In genomic region chr15:81860471-81861135, GRCm38 (mm10) we compare ENCODE assay signal across 7 mouse cellular contexts. TPM values are rescaled to one million over a fixed set of nuclear protein-coding genes. Genes with fewer than 3 reads are reported as not detected.
DNase-seq lines count a peak whose midpoint lies in the region; ATAC-seq and TF ChIP-seq lines count a peak whose summit lies in the region.

No protein-coding gene starts in this region.

- peak overlapping the region; percentile 89 for H3K4me2 ChIP-seq in heart, embryonic 16.5 days (ENCODE audit: low read depth, low read length)
- peak overlapping the region; percentile 89 for H3K4me2 ChIP-seq in liver, postnatal 0 days (ENCODE audit: low read depth, low read length)

- H3K9me3 ChIP-seq in heart, embryonic 16.5 days (replicated peaks; ENCODE audit: control insufficient read depth, low read length): no peaks in the 10 kb centered on the region
- no peaks in the 10 kb centered on the region for H3K9me3 ChIP-seq in liver, postnatal 0 days (ENCODE audit: low read length)

- no peaks in the 10 kb centered on the region for H3K27me3 ChIP-seq in heart, embryonic 16.5 days (ENCODE audit: control insufficient read depth, insufficient read depth, low read length)
- H3K27me3 ChIP-seq in liver, postnatal 0 days (ENCODE audit: insufficient read depth, low read length): no peaks in the 10 kb centered on the region
- no peaks in the 10 kb centered on the region for H3K27me3 ChIP-seq in small intestine, adult 2 months (ENCODE audit: control insufficient read depth, insufficient read depth, low read length)

- intact Hi-C loops in left cerebral cortex, postnatal 4 days (cut with DNase I): no loop called here

- peak overlapping the region; percentile 50 for H3K9ac ChIP-seq in heart, embryonic 16.5 days (ENCODE audit: low read length)
- no peak overlapping the region for H3K9ac ChIP-seq in liver, postnatal 0 days (replicated peaks)

- peak overlapping the region; percentile 61 for H3K27ac ChIP-seq in cortical plate, adult 2 months (ENCODE audit: insufficient read depth, low read length)
- H3K27ac ChIP-seq in heart, embryonic 16.5 days (ENCODE audit: low read length): peak overlapping the region; percentile 76
- H3K27ac ChIP-seq in liver, postnatal 0 days (ENCODE audit: low read depth): peak overlapping the region; percentile 97
- peak overlapping the region; percentile 67 for H3K27ac ChIP-seq in small intestine, adult 2 months (ENCODE audit: insufficient read depth, low read depth, low read length)

- no peak overlapping the region; the same call in 1 of the 2 replicates for H3K4me3 ChIP-seq in cortical plate, adult 2 months (ENCODE audit: insufficient read depth, low read length)
- H3K4me3 ChIP-seq in heart, embryonic 16.5 days (ENCODE audit: low read length): no peak overlapping the region; the same call in 1 of the 2 replicates
- H3K4me3 ChIP-seq in liver, postnatal 0 days (ENCODE audit: low read depth, low read length): peak overlapping the region; percentile 97
- H3K4me3 ChIP-seq in small intestine, adult 2 months (ENCODE audit: low read depth, low read length): no peak overlapping the region

- peak; percentile 28 for DNase-seq in left cerebral cortex, postnatal 4 days
- DNase-seq in left cerebral cortex, adult 18-20 months (ENCODE audit: low spot score in 2 of 2): no peak
- DNase-seq in liver, postnatal 0 days: no peak
- no peak for DNase-seq in c-Kit-positive CD71-positive TER-119-positive erythroid progenitor cells, embryonic 14.5 days (ENCODE audit: low spot score)

- TF ChIP-seq EP300 in liver, postnatal 0 days (IDR thresholded peaks at IDR 0.05; ENCODE audit: low read depth): no peak

- no peaks in the 10 kb centered on the region for H3K4me1 ChIP-seq in cortical plate, adult 2 months (ENCODE audit: control insufficient read depth, insufficient read depth, low read length)
- H3K4me1 ChIP-seq in heart, embryonic 16.5 days (ENCODE audit: control insufficient read depth, insufficient read depth, low read length): peaks cover 7% of the 10 kb centered on the region
- H3K4me1 ChIP-seq in liver, postnatal 0 days (ENCODE audit: insufficient read depth): peaks cover 16% of the 10 kb centered on the region
- H3K4me1 ChIP-seq in small intestine, adult 2 months (ENCODE audit: control insufficient read depth, insufficient read depth, insufficient read length, low read length): peaks cover 5% of the 10 kb centered on the region; the same call in 1 of the 2 replicates

- no peak for TF ChIP-seq POLR2A in cortical plate, adult 2 months (IDR thresholded peaks at IDR 0.05; ENCODE audit: extremely low read depth, insufficient read depth, low read length)
- TF ChIP-seq POLR2A in small intestine, adult 2 months (IDR thresholded peaks at IDR 0.05; ENCODE audit: low read depth, low read length): no peak

- TF ChIP-seq CTCF in cortical plate, adult 2 months (IDR thresholded peaks at IDR 0.05; ENCODE audit: extremely low read depth, insufficient read depth, low read length): no peak
- no peak for TF ChIP-seq CTCF in liver, postnatal 0 days (IDR thresholded peaks at IDR 0.05; ENCODE audit: low read depth)
- no peak for TF ChIP-seq CTCF in small intestine, adult 2 months (IDR thresholded peaks at IDR 0.05; ENCODE audit: extremely low read depth, insufficient read length, insufficient replicate concordance, low read depth, low read length)

- 40% methylated on average over 8 of the region's 8 CpGs for WGBS in heart, embryonic 16.5 days
- WGBS in liver, postnatal 0 days (ENCODE audit: insufficient replicate concordance): 27% methylated on average over 8 of the region's 8 CpGs
- WGBS in small intestine, adult 2 months: 11% methylated on average over 8 of the region's 8 CpGs

- peaks cover 9% of the 10 kb centered on the region; the same call in 1 of the 2 replicates for H3K36me3 ChIP-seq in heart, embryonic 16.5 days (ENCODE audit: control insufficient read depth, insufficient read depth)
- peaks cover 14% of the 10 kb centered on the region for H3K36me3 ChIP-seq in liver, postnatal 0 days (replicated peaks; ENCODE audit: insufficient read depth, low read length)
- peaks cover 13% of the 10 kb centered on the region for H3K36me3 ChIP-seq in small intestine, adult 2 months (ENCODE audit: control insufficient read depth, insufficient read depth, low read length)

- ATAC-seq in heart, embryonic 16.5 days (replicated peaks; ENCODE audit: extremely low read depth, insufficient read depth, low FRiP score): no peak
- no peak for ATAC-seq in liver, postnatal 0 days

RNA-seq across cellular contexts. Expression of gene Tob2, which starts 2.0 kb away (rescaled TPM):
- total RNA-seq in left cerebral cortex, postnatal 4 days (2021): 10 to 100 TPM; 20.3 to 22.6 TPM
- 10 to 100 TPM; 33.6 to 36.7 TPM for total RNA-seq in left cerebral cortex, adult 18-20 months (2021)
- 19.9 and 21.0 TPM in 2 replicates for polyA plus RNA-seq in cortical plate, adult 2 months (2012; rRNA removed)
- 17.5 and 17.8 TPM in 2 replicates for polyA plus RNA-seq in heart, embryonic 16.5 days (2015; fragmentation: Nextera tagmentation; extraction: Ambion mirVana)
- polyA plus RNA-seq in liver, postnatal 0 days (2015; fragmentation: Nextera tagmentation; extraction: Ambion mirVana): 10.9 and 12.3 TPM in 2 replicates
- polyA plus RNA-seq in small intestine, adult 2 months (2012; rRNA removed): 14.7 and 33.2 TPM in 2 replicates

RNA-seq across cellular contexts. Expression of gene Phf5a, which starts 11.1 kb away (rescaled TPM):
- 10 to 100 TPM; 51.8 to 59.7 TPM for total RNA-seq in left cerebral cortex, postnatal 4 days (2021)
- total RNA-seq in left cerebral cortex, adult 18-20 months (2021): 10 to 100 TPM; 32.5 to 35.0 TPM
- polyA plus RNA-seq in cortical plate, adult 2 months (2012; rRNA removed): 53.3 and 57.7 TPM in 2 replicates
- polyA plus RNA-seq in heart, embryonic 16.5 days (2015; fragmentation: Nextera tagmentation; extraction: Ambion mirVana): 98.6 and 103 TPM in 2 replicates
- polyA plus RNA-seq in liver, postnatal 0 days (2015; fragmentation: Nextera tagmentation; extraction: Ambion mirVana): 61.5 and 63.0 TPM in 2 replicates
- polyA plus RNA-seq in small intestine, adult 2 months (2012; rRNA removed): 22.6 and 47.0 TPM in 2 replicates

RNA-seq across cellular contexts. Expression of gene Aco2, which starts 11.5 kb away (rescaled TPM):
- total RNA-seq in left cerebral cortex, postnatal 4 days (2021): 100 to 1,000 TPM; 273 to 304 TPM
- total RNA-seq in left cerebral cortex, adult 18-20 months (2021): 100 to 1,000 TPM; 414 to 429 TPM
- polyA plus RNA-seq in cortical plate, adult 2 months (2012; rRNA removed): 533 and 545 TPM in 2 replicates
- polyA plus RNA-seq in heart, embryonic 16.5 days (2015; fragmentation: Nextera tagmentation; extraction: Ambion mirVana): 769 and 804 TPM in 2 replicates
- 86.7 and 87.0 TPM in 2 replicates for polyA plus RNA-seq in liver, postnatal 0 days (2015; fragmentation: Nextera tagmentation; extraction: Ambion mirVana)
- polyA plus RNA-seq in small intestine, adult 2 months (2012; rRNA removed): 266 and 416 TPM in 2 replicates

RNA-seq across cellular contexts. Expression of gene Tef, which starts 58.4 kb away (rescaled TPM):
- 10 to 100 TPM; 68.1 to 69.6 TPM for total RNA-seq in left cerebral cortex, postnatal 4 days (2021)
- total RNA-seq in left cerebral cortex, adult 18-20 months (2021): 100 to 1,000 TPM; 226 to 245 TPM
- polyA plus RNA-seq in cortical plate, adult 2 months (2012; rRNA removed): 318 and 326 TPM in 2 replicates
- 23.2 and 25.1 TPM in 2 replicates for polyA plus RNA-seq in heart, embryonic 16.5 days (2015; fragmentation: Nextera tagmentation; extraction: Ambion mirVana)
- 14.0 and 16.3 TPM in 2 replicates for polyA plus RNA-seq in liver, postnatal 0 days (2015; fragmentation: Nextera tagmentation; extraction: Ambion mirVana)
- 5.6 and 9.4 TPM in 2 replicates for polyA plus RNA-seq in small intestine, adult 2 months (2012; rRNA removed)
